Mouse (Mus musculus) midbrain, embryonic 14.5 days (tissue): ENCODE results near the gene Slc39a11. TPM values are rescaled to one million over a fixed set of nuclear protein-coding genes. Genes with fewer than 3 reads are reported as not detected.

Experiments used
- ATAC-seq: fragments of 200-750 bp; cut with Nextera tagmentation; 2 replicates; pipeline ENCODE4 v1.8.0; 2017; ENCODE audit warnings: moderate number of reproducible peaks, moderate library complexity; ENCODE audit not compliant: low FRiP score, low TSS enrichment
- DNase-seq: peaks from one replicate; pipeline ENCODE4 v3.0.0-alpha.2; 2015
- H3K27ac ChIP-seq: fragments of 300-500 bp; sonication (generic); replicated peaks from 2 replicates; pipeline ENCODE4 v1.5.1; 2014; ENCODE audit warnings: mild to moderate bottlenecking, low read depth, low read length, moderate library complexity
- H3K27me3 ChIP-seq: fragments of 300-500 bp; sonication (generic); 2 replicates; pipeline ENCODE4 v1.6.1; 2014; ENCODE audit warnings: low read length, control low read depth, mixed read lengths; ENCODE audit not compliant: control insufficient read depth, insufficient read depth
- H3K36me3 ChIP-seq: fragments of 300-500 bp; sonication (generic); 2 replicates; pipeline ENCODE4 v1.6.1; 2014; ENCODE audit warnings: low read length, control low read depth; ENCODE audit not compliant: control insufficient read depth, insufficient read depth
- H3K4me1 ChIP-seq: fragments of 300-500 bp; sonication (generic); 2 replicates; pipeline ENCODE4 v1.6.1; 2014; ENCODE audit warnings: mild to moderate bottlenecking, antibody characterized with exemption, low read length, control low read depth; ENCODE audit not compliant: control insufficient read depth, insufficient read depth
- H3K4me2 ChIP-seq: fragments of 300-500 bp; sonication (generic); 2 replicates; pipeline ENCODE4 v1.6.1; 2014; ENCODE audit warnings: mild to moderate bottlenecking, low read length, moderate library complexity
- H3K4me3 ChIP-seq: fragments of 300-500 bp; sonication (generic); replicated peaks from 2 replicates; pipeline ENCODE4 v1.5.1; 2014; ENCODE audit warnings: low read depth, low read length
- H3K9ac ChIP-seq: fragments of 300-500 bp; sonication (generic); replicated peaks from 2 replicates; pipeline ENCODE4 v1.6.1; 2014; ENCODE audit warnings: mild to moderate bottlenecking, low read length, moderate library complexity
- H3K9me3 ChIP-seq: fragments of 300-500 bp; sonication (generic); 2 replicates; pipeline ENCODE4 v1.6.1; 2016; ENCODE audit warnings: low read length, control low read depth, mixed read lengths; ENCODE audit not compliant: control insufficient read depth
- WGBS: fragments of 180-500 bp; shearing (Covaris S2); extraction: QIAGEN DNeasy Blood & Tissue Kit; methylation state at CpG from one replicate; pipeline ENCODE4 v1.1.7; 2014; 5-methylcytosine and 5-hydroxymethylcytosine counted together
- polyA plus RNA-seq: library from polyadenylated mRNA; unstranded; fragments of >200 nt; fragmentation: Nextera tagmentation; extraction: Ambion mirVana; gene quantifications from 2 replicates; pipeline ENCODE4 v1.2.1, GENCODE M21; 2014

Slc39a11 gene
- polyA plus RNA-seq, 1 experiment from 2014 or later: 31.1 TPM

DNA sequence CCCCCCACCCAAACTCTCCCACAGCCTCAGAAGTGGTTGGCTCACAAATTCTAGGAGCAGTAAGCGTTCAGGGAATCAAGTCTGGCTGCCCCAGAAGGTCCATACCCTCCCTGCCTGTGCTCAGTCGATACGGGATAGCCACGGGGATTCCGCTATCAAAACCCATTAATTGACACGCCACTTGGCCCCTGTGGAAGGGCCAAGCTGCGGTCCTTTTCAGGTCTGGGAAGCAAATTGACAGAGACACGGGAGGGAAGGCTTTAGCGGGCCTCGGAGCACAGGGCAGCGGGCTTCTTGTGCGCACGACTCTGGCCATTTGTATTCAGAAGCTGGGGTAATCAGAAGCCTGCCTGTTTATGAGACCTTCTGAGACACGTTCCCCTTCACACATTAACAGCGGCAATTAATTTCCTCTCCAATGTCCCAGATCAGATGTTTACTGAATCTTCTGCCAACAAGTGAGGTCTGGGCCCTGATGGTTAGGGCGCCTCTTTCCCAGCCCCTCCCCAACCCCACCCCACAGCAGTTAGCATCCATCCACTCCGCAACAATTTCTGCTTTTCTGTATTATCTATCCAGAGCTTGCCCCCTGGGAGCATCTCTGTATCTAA, 128.9 kb downstream of the Slc39a11 start:
- DNase-seq: peak; percentile 57
- peak overlapping the region; percentile 14; the same call in 1 of the 2 replicates for H3K27ac ChIP-seq
- no peaks in the 10 kb centered on the region for H3K36me3 ChIP-seq
- no peak overlapping the region for H3K9ac ChIP-seq
- no peak for ATAC-seq
- no peaks in the 10 kb centered on the region for H3K9me3 ChIP-seq
- H3K4me2 ChIP-seq: no peak overlapping the region
- no peaks in the 10 kb centered on the region for H3K27me3 ChIP-seq
- H3K4me1 ChIP-seq: peaks cover 18% of the 10 kb centered on the region
- WGBS: 25% methylated on average over 17 of the region's 17 CpGs
- no peak overlapping the region for H3K4me3 ChIP-seq

DNA sequence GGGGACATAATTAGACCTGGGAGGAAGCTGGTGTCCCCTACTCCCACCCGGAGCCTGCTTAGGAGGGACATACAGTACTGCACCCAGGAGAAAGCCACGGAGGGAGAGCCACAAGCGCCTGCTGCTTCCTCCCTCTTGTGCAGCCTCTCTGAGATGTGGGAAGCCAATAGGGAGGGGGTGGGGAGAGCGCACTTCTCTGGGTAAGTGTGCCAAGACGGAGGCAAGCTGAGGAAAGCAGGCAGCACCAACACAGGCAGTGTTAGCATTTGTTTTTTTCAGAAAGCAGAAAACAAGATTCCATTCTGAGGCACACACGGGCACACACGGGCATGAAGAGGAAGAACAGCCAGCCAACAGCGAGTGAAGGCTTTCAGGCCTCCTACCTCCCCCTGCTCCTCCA, 129.5 kb downstream of the Slc39a11 start:
- Histone ChIP-seq H3K4me2 (no peak overlapping the region), H3K9ac (no peak overlapping the region), H3K4me1 (peaks cover 18% of the 10 kb centered on the region), H3K27me3 (no peaks in the 10 kb centered on the region), H3K9me3 (no peaks in the 10 kb centered on the region), H3K27ac (peak overlapping the region; percentile 14; the same call in 1 of the 2 replicates), H3K4me3 (no peak overlapping the region), H3K36me3 (no peaks in the 10 kb centered on the region)
- ATAC-seq (no peak), DNase-seq (no peak)
- WGBS: 56% methylated on average over 8 of the region's 8 CpGs

DNA sequence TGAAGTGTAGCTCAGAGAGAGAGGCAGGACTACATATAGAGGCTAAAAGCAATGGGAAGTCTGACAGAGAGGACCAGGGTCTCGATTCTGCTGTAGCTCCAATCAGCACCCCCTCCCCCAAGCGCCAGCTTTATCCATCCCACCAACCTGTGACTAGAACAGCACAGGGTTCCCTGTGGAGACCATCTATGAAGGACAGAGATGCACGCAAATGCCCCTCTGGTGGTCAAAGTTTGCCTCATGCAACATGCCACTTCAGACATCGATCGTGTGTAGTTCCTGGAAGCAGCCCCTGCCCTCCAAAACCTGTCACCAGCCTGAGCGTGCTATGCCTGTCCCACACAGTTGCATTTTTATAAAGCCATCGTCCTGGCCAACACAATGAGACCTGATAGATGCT, 129.9 kb downstream of the Slc39a11 start:
- no peaks in the 10 kb centered on the region for H3K36me3 ChIP-seq
- no peak overlapping the region for H3K4me2 ChIP-seq
- no peaks in the 10 kb centered on the region for H3K27me3 ChIP-seq
- H3K4me1 ChIP-seq: peaks cover 18% of the 10 kb centered on the region
- no peaks in the 10 kb centered on the region for H3K9me3 ChIP-seq
- 0 out of 2 replicates have a peak overlapping the region, but pooled peaks have one; percentile 14 for H3K27ac ChIP-seq
- H3K4me3 ChIP-seq: no peak overlapping the region
- H3K9ac ChIP-seq: no peak overlapping the region
- DNase-seq (no peak), ATAC-seq (no peak)
- 80% methylated on average over 7 of the region's 7 CpGs for WGBS

DNA sequence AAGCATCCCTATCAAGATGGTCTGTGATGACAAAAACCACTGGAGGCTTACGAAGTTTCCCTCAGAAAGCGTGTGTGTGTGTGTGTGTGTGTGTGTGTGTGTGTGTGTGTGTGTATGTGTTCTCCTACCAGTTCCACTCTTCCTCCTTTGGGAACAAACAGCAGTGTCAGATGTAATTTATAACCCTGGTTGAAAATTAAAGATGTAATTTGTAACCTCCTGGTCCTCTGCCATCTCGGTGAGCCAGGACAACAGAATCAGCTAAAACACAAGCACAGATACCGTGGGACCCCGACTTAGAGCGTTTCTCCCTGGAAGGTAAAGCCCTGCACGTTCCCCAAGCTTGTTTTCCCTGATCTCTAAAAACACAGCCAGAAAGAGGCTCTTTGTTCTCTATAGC, 131.7 kb downstream of the Slc39a11 start:
- Histone ChIP-seq H3K36me3 (no peaks in the 10 kb centered on the region), H3K4me3 (no peak overlapping the region), H3K9me3 (no peaks in the 10 kb centered on the region), H3K4me2 (no peak overlapping the region), H3K27ac (no peak overlapping the region), H3K27me3 (no peaks in the 10 kb centered on the region), H3K9ac (no peak overlapping the region), H3K4me1 (peaks cover 18% of the 10 kb centered on the region)
- ATAC-seq (no peak), DNase-seq (no peak)
- 80% methylated on average over 7 of the region's 7 CpGs for WGBS

DNA sequence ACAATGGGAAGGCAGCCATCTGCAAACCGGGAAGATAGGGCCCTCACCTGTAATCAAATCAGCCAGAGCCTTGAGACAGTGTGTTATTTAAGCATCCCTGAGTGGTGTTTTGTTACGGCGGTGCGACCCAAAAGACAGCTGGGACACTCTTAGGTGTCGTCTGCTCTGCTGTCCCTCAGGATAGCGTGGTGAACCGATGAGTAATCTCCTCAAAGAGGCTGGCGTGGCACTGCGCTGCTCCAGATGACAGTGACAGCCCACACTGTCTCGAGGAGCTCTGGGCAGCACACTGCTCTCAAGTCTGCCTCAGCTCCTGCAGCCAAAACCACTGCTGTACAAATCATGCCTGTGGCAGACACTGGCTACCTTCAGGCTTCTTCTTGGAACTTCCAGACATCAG, 133.7 kb downstream of the Slc39a11 start:
- Histone ChIP-seq H3K4me1 (peaks cover 18% of the 10 kb centered on the region), H3K4me2 (no peak overlapping the region), H3K9ac (no peak overlapping the region), H3K36me3 (no peaks in the 10 kb centered on the region), H3K4me3 (no peak overlapping the region), H3K9me3 (no peaks in the 10 kb centered on the region), H3K27ac (no peak overlapping the region), H3K27me3 (no peaks in the 10 kb centered on the region)
- WGBS: 66% methylated on average over 10 of the region's 10 CpGs
- DNase-seq (no peak), ATAC-seq (no peak)

DNA sequence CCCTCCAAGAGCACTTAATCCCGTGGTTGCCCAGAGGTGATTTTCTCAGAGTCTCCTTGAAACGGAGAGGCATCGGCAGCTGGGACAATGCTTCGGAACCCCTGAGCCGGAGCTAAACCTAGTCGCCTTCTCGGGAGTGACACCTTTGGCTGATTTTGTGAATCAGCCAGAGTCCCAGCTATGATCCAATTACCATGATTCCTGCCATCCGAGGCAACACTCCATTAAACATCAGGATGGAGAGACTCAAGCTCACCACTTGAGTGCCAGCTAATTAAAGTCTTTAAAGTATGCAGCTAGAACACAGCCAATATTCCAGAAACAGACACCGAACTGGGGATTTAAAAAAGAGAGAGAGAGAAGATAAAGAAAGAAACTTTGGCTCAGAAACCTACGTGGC, 136.9 kb downstream of the Slc39a11 start:
- Histone ChIP-seq H3K9ac (no peak overlapping the region), H3K27me3 (no peaks in the 10 kb centered on the region), H3K4me1 (0 out of 2 replicates have a peak, but pooled peaks cover 9% of the 10 kb centered on the region), H3K4me2 (no peak overlapping the region), H3K9me3 (no peaks in the 10 kb centered on the region), H3K36me3 (no peaks in the 10 kb centered on the region), H3K27ac (no peak overlapping the region), H3K4me3 (no peak overlapping the region)
- ATAC-seq: no peak
- no peak for DNase-seq
- WGBS: 60% methylated on average over 10 of the region's 10 CpGs

DNA sequence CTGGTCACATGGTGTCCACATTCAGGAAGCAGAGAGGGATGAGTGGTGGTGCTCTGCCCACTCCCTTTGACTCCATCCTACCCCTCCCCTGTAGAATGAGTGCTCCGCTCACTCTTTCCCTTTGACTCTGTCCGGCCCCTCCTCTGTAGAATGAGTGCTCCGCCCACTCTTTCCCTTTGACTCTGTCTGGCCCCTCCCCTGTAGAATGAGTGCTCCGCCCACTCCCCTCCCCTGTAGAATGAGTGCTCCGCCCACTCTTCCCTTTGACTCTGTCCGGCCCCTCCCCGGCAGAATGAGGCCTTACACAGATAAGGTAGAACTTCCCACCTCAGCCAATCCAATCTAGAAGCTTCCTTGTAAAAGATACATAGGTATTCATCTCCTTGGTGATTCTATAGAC, 137.7 kb downstream of the Slc39a11 start:
- 0 out of 2 replicates have a peak, but pooled peaks cover 10% of the 10 kb centered on the region for H3K4me1 ChIP-seq
- ATAC-seq: no peak
- WGBS: 89% methylated on average over 7 of the region's 7 CpGs

DNA sequence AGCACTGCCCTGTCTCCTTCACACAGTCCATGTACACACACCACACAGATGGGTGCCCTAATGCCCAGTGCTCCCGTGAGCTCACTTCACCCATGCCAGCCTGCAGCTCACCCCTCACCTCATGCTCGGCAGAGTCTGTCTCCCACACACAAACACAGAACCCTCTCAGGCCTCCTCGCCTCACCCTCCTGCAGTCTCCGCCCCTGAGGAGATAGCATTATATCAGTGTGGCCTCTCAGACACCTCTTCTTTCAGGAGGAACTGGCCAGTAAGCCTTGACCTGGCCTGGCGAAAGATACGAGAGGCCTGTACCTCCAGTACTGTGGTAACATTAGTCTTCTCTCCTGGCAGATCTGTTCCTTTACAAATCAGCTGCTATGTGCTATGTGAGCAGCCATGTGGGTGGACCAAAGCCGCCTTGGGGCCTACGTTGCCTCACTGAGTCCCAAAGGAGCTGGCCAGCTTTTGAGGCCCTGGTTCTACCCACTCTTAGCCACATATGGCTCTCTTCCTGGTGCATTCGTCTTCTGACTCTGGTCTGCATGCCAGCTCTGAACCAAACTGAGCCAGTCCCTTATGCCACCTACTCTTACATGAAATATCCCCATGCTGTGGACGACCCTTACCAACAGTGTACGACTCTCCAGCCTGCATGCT, 138.8 kb downstream of the Slc39a11 start:
- DNase-seq (no peak), ATAC-seq (no peak)
- Histone ChIP-seq H3K9me3 (no peaks in the 10 kb centered on the region), H3K4me1 (0 out of 2 replicates have a peak, but pooled peaks cover 10% of the 10 kb centered on the region), H3K36me3 (no peaks in the 10 kb centered on the region), H3K4me3 (no peak overlapping the region), H3K4me2 (no peak overlapping the region), H3K27me3 (no peaks in the 10 kb centered on the region), H3K27ac (no peak overlapping the region), H3K9ac (no peak overlapping the region)
- 89% methylated on average over 11 of the region's 11 CpGs for WGBS

More for the DNA sequence above, 137.7 kb downstream of the Slc39a11 start:
- Histone ChIP-seq H3K27ac (no peak overlapping the region), H3K4me2 (no peak overlapping the region), H3K9ac (no peak overlapping the region), H3K9me3 (no peaks in the 10 kb centered on the region), H3K36me3 (no peaks in the 10 kb centered on the region), H3K4me3 (no peak overlapping the region), H3K27me3 (no peaks in the 10 kb centered on the region)
- no peak for DNase-seq

DNA sequence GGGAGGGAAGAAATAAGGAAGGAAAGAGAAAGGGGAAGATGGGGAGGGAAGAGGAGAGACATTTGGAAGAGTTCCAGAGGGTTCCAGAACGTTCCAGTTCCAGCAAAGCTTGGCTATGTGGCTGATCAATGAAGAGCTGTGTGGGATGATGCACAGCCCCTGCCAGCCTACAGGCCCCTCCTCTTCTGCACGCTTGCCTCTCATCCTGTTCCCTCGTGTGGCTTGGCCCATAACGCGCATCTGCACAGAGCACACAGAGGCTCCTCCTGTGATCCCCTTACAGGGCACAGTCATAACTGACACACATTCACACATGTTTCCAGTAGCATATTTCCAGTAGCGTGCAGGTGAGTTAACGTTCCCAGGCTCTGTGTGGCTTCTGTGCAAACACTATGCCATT, 139.6 kb downstream of the Slc39a11 start:
- Histone ChIP-seq H3K9ac (no peak overlapping the region), H3K36me3 (no peaks in the 10 kb centered on the region), H3K9me3 (no peaks in the 10 kb centered on the region), H3K27ac (no peak overlapping the region), H3K4me3 (no peak overlapping the region), H3K4me2 (no peak overlapping the region), H3K27me3 (no peaks in the 10 kb centered on the region), H3K4me1 (0 out of 2 replicates have a peak, but pooled peaks cover 10% of the 10 kb centered on the region)
- ATAC-seq (no peak), DNase-seq (no peak)
- 70% methylated on average over 7 of the region's 7 CpGs for WGBS
